10 mouse cellular contexts compared by ENCODE assay signal in genomic region chr16:18608226-18608625, GRCm38 (mm10). TPM values are rescaled to one million over a fixed set of nuclear protein-coding genes. Genes with fewer than 3 reads are reported as not detected.
DNase-seq lines count a peak whose midpoint lies in the region; ATAC-seq lines count a peak whose summit lies in the region.
"Had no signal": no experiment of that assay in that cellular context is flagged by ENCODE, and none has a peak within 500 bp of the region (broad histone marks: within the 10 kb centered on the region; RNA-seq: fewer than 3 reads in every experiment).

No protein-coding gene starts in this region.

- DNase-seq in cerebellum, postnatal 10 days = peak; percentile 60 to 72
- DNase-seq in cerebellum, adult 8-10 months = no peak
- DNase-seq in liver, embryonic 11.5 days (ENCODE audit: low spot score) = no peak
- DNase-seq in liver = no peak
- DNase-seq in embryonic facial prominence, embryonic 11.5 days (ENCODE audit: low spot score) = peak; percentile 70
- no peak for DNase-seq in frontal cortex, postnatal 14 days (ENCODE audit: low spot score in 2 of 2)
- DNase-seq in yolk sac, embryonic 10.5 days (ENCODE audit: low spot score) = no peak
- DNase-seq: cerebellum, adult 11-12 months; lung, postnatal 4 days had no signal

- no peaks in the 10 kb centered on the region; the same call in 1 of the 2 replicates for H3K4me1 ChIP-seq in liver, embryonic 11.5 days (replicated peaks; ENCODE audit: control insufficient read depth, insufficient read depth, low read length)
- peaks cover 13% of the 10 kb centered on the region for H3K4me1 ChIP-seq in embryonic facial prominence, embryonic 11.5 days (ENCODE audit: control insufficient read depth, insufficient read depth, low read length)
- peaks cover 29% of the 10 kb centered on the region for H3K4me1 ChIP-seq in limb, embryonic 13.5 days

- no peak overlapping the region for H3K9ac ChIP-seq in liver, embryonic 11.5 days (ENCODE audit: low read depth, low read length)
- no peak overlapping the region for H3K9ac ChIP-seq in embryonic facial prominence, embryonic 11.5 days (replicated peaks; ENCODE audit: low read length)
- no peak overlapping the region for H3K9ac ChIP-seq in limb, embryonic 13.5 days

- no peaks in the 10 kb centered on the region for H3K36me3 ChIP-seq in liver, embryonic 11.5 days (ENCODE audit: control insufficient read depth, insufficient read depth, low read length)
- no peaks in the 10 kb centered on the region for H3K36me3 ChIP-seq in embryonic facial prominence, embryonic 11.5 days (replicated peaks; ENCODE audit: control insufficient read depth, insufficient read depth, low read depth, low read length)
- H3K36me3 ChIP-seq in limb, embryonic 13.5 days = no peaks in the 10 kb centered on the region

- no peak overlapping the region for H3K4me3 ChIP-seq in liver, embryonic 11.5 days (ENCODE audit: low read depth, low read length)
- H3K4me3 ChIP-seq in embryonic facial prominence, embryonic 11.5 days (ENCODE audit: low read depth, low read length) = no peak overlapping the region
- H3K4me3 ChIP-seq in limb, embryonic 13.5 days = no peak overlapping the region

- 11% methylated on average over 11 of the region's 11 CpGs for WGBS in liver, embryonic 11.5 days
- WGBS in embryonic facial prominence, embryonic 11.5 days = 4% methylated on average over 11 of the region's 11 CpGs
- 9% methylated on average over 11 of the region's 11 CpGs for WGBS in limb, embryonic 13.5 days

- no peak overlapping the region for H3K27ac ChIP-seq in liver, embryonic 11.5 days (ENCODE audit: low read depth, low read length)
- no peak overlapping the region for H3K27ac ChIP-seq in embryonic facial prominence, embryonic 11.5 days (replicated peaks; ENCODE audit: low read depth, low read length)
- no peak overlapping the region for H3K27ac ChIP-seq in limb, embryonic 13.5 days

- no peak for ATAC-seq in liver, embryonic 11.5 days (replicated peaks; ENCODE audit: low FRiP score)
- ATAC-seq in embryonic facial prominence, embryonic 11.5 days (replicated peaks; ENCODE audit: insufficient number of reproducible peaks, low FRiP score, low TSS enrichment, low read depth) = no peak
- ATAC-seq in limb, embryonic 13.5 days (ENCODE audit: low FRiP score, low read depth) = no peak; the same call in 1 of the 2 replicates

- peaks cover 32% of the 10 kb centered on the region for H3K27me3 ChIP-seq in liver, embryonic 11.5 days (replicated peaks; ENCODE audit: control insufficient read depth, insufficient read depth, low read length)
- H3K27me3 ChIP-seq in embryonic facial prominence, embryonic 11.5 days (ENCODE audit: control insufficient read depth, insufficient read depth, low read length) = no peaks in the 10 kb centered on the region
- peaks cover 47% of the 10 kb centered on the region for H3K27me3 ChIP-seq in limb, embryonic 13.5 days

- peak overlapping the region; percentile 29 for H3K4me2 ChIP-seq in liver, embryonic 11.5 days
- peak overlapping the region; percentile 17 for H3K4me2 ChIP-seq in embryonic facial prominence, embryonic 11.5 days (ENCODE audit: low read depth, low read length)
- peak overlapping the region; percentile 47 for H3K4me2 ChIP-seq in limb, embryonic 13.5 days (replicated peaks)

- H3K9me3 ChIP-seq in liver, embryonic 11.5 days (ENCODE audit: control insufficient read depth, low read length) = no peaks in the 10 kb centered on the region
- H3K9me3 ChIP-seq in embryonic facial prominence, embryonic 11.5 days (replicated peaks; ENCODE audit: control insufficient read depth, low read length) = no peaks in the 10 kb centered on the region
- no peaks in the 10 kb centered on the region for H3K9me3 ChIP-seq in limb, embryonic 13.5 days

RNA-seq across cellular contexts. Expression of gene Gp1bb, which starts 14.0 kb away (rescaled TPM):
- 42.4 and 46.3 TPM in 2 replicates for polyA plus RNA-seq in liver, embryonic 11.5 days (2014; fragmentation: Nextera tagmentation; extraction: Ambion mirVana)
- 5.8 and 6.4 TPM in 2 replicates for polyA plus RNA-seq in embryonic facial prominence, embryonic 11.5 days (2014; fragmentation: Nextera tagmentation; extraction: Ambion mirVana)
- 2.6 and 3.6 TPM in 2 replicates for polyA plus RNA-seq in limb, embryonic 13.5 days (2015; fragmentation: Nextera tagmentation; extraction: Ambion mirVana)

RNA-seq across cellular contexts. Expression of gene Tbx1, which starts 17.8 kb away (rescaled TPM):
- 0.17 and 0.43 TPM in 2 replicates for polyA plus RNA-seq in liver, embryonic 11.5 days (2014; fragmentation: Nextera tagmentation; extraction: Ambion mirVana)
- 6.3 and 6.8 TPM in 2 replicates for polyA plus RNA-seq in embryonic facial prominence, embryonic 11.5 days (2014; fragmentation: Nextera tagmentation; extraction: Ambion mirVana)
- polyA plus RNA-seq in limb, embryonic 13.5 days (2015; fragmentation: Nextera tagmentation; extraction: Ambion mirVana) = 5.5 and 6.0 TPM in 2 replicates

RNA-seq across cellular contexts. Expression of gene Gm49601, which starts 18.0 kb away (rescaled TPM):
- not detected in 2 replicates for polyA plus RNA-seq in liver, embryonic 11.5 days (2014; fragmentation: Nextera tagmentation; extraction: Ambion mirVana)
- polyA plus RNA-seq in embryonic facial prominence, embryonic 11.5 days (2014; fragmentation: Nextera tagmentation; extraction: Ambion mirVana) = 1.1 and 3.0 TPM in 2 replicates
- 5.9 and 6.0 TPM in 2 replicates for polyA plus RNA-seq in limb, embryonic 13.5 days (2015; fragmentation: Nextera tagmentation; extraction: Ambion mirVana)

RNA-seq across cellular contexts. Expression of gene Sept5, which starts 21.5 kb away (rescaled TPM):
- polyA plus RNA-seq in liver, embryonic 11.5 days (2014; fragmentation: Nextera tagmentation; extraction: Ambion mirVana) = 6.0 and 6.2 TPM in 2 replicates
- polyA plus RNA-seq in embryonic facial prominence, embryonic 11.5 days (2014; fragmentation: Nextera tagmentation; extraction: Ambion mirVana) = 33.7 and 39.9 TPM in 2 replicates
- 37.0 and 41.7 TPM in 2 replicates for polyA plus RNA-seq in limb, embryonic 13.5 days (2015; fragmentation: Nextera tagmentation; extraction: Ambion mirVana)

Comparison
In these comparisons a context has a peak if more than half of its experiments do, and no peak if none do; other contexts are left out.
1. DNase-seq: peak in cerebellum, postnatal 10 days (2 of 2) and embryonic facial prominence, embryonic 11.5 days (single experiment); none in cerebellum, adult 8-10 months (single experiment), liver, embryonic 11.5 days (single experiment), liver (single experiment), frontal cortex, postnatal 14 days (0 of 2) and yolk sac, embryonic 10.5 days (single experiment).
2. Peak in every context shown above with its lines, with median percentiles within 50 percentile points of each other: H3K4me2 ChIP-seq.